Mouse (Mus musculus): Measurements from ENCODE around the gene Taf1c.

Taf1c gene

GRCm38 (mm10) chr8:119572411-119572810, 32.6 kb downstream of the Taf1c start:
- no peak for DNase-seq (ENCODE audit: low spot score)

GRCm38 (mm10) chr8:119571135-119571534, 33.9 kb downstream of the Taf1c start:
- DNase-seq (ENCODE audit: low spot score): no peak

GRCm38 (mm10) chr8:119569881-119570280, 35.1 kb downstream of the Taf1c start:
- DNase-seq (ENCODE audit: low spot score): no peak

- DNase-seq (ENCODE audit: low spot score): no peak
Observed at GRCm38 (mm10) chr8:119568951-119569350, 36.1 kb downstream of the Taf1c start.

GRCm38 (mm10) chr8:119568251-119568650, 36.8 kb downstream of the Taf1c start:
- DNase-seq (ENCODE audit: low spot score): no peak

GRCm38 (mm10) chr8:119566367-119566766, 38.7 kb downstream of the Taf1c start:
- no peak for DNase-seq (ENCODE audit: low spot score)

GRCm38 (mm10) chr8:119563849-119564251, 41.2 kb downstream of the Taf1c start:
- no peak for DNase-seq (ENCODE audit: low spot score)

GRCm38 (mm10) chr8:119559402-119559720, 45.7 kb downstream of the Taf1c start:
- DNase-seq (ENCODE audit: low spot score): no peak

GRCm38 (mm10) chr8:119558603-119559401, 46.2 kb downstream of the Taf1c start, which contains the start of gene Mbtps1:
TSS of gene Mbtps1 (minus strand) at chr8:119558735.
- DNase-seq (ENCODE audit: low spot score): peak; percentile 94

- no peak for DNase-seq (ENCODE audit: low spot score)
Observed at GRCm38 (mm10) chr8:119557821-119558602, 47.0 kb downstream of the Taf1c start.

GRCm38 (mm10) chr8:119557132-119557531, 47.9 kb downstream of the Taf1c start:
- DNase-seq (ENCODE audit: low spot score): no peak

- no peak for DNase-seq (ENCODE audit: low spot score)
Observed at GRCm38 (mm10) chr8:119555861-119556260, 49.2 kb downstream of the Taf1c start.

- no peak for DNase-seq (ENCODE audit: low spot score)
Observed at GRCm38 (mm10) chr8:119552967-119553366, 52.1 kb downstream of the Taf1c start.

GRCm38 (mm10) chr8:119548560-119549113, 56.4 kb downstream of the Taf1c start:
- DNase-seq (ENCODE audit: low spot score): no peak
